Comparison of ENCODE assay signal across 27 mouse cellular contexts in genomic region chr12:73874331-73874730, GRCm38 (mm10). TPM values are rescaled to one million over a fixed set of nuclear protein-coding genes. Genes with fewer than 3 reads are reported as not detected.
DNase-seq lines count a peak whose midpoint lies in the region; ATAC-seq and TF ChIP-seq lines count a peak whose summit lies in the region.
"Had no signal": no experiment of that assay in that cellular context is flagged by ENCODE, and none has a peak within 500 bp of the region (broad histone marks: within the 10 kb centered on the region; RNA-seq: fewer than 3 reads in every experiment).

No protein-coding gene starts in this region.

- H3K9ac ChIP-seq in hindbrain, postnatal 0 days (replicated peaks; ENCODE audit: low read length) = no peak overlapping the region
- no peak overlapping the region for H3K9ac ChIP-seq in hindbrain, embryonic 11.5 days (ENCODE audit: low read depth, low read length)
- H3K9ac ChIP-seq: embryonic facial prominence, embryonic 12.5 days; hindbrain, embryonic 15.5 days; liver, embryonic 12.5 days; liver, postnatal 0 days; midbrain, embryonic 12.5 days; stomach, embryonic 15.5 days had no signal

- H3K27ac ChIP-seq in hindbrain, postnatal 0 days = no peak overlapping the region
- H3K27ac ChIP-seq in hindbrain, embryonic 11.5 days (ENCODE audit: low read depth, low read length) = no peak overlapping the region
- H3K27ac ChIP-seq: embryonic facial prominence, embryonic 12.5 days; forebrain, embryonic 10.5 days; gastrocnemius, adult 2 months; heart, embryonic 13.5 days; hindbrain, embryonic 15.5 days; liver, embryonic 12.5 days; midbrain, embryonic 12.5 days; stomach, embryonic 15.5 days had no signal

- no peak for ATAC-seq in hindbrain, postnatal 0 days
- ATAC-seq in hindbrain, embryonic 11.5 days (ENCODE audit: low FRiP score) = no peak
- ATAC-seq: forebrain, embryonic 16.5 days; liver, embryonic 12.5 days; Patski had no signal

- H3K9me3 ChIP-seq in hindbrain, postnatal 0 days (ENCODE audit: low read length) = no peaks in the 10 kb centered on the region
- H3K9me3 ChIP-seq in hindbrain, embryonic 11.5 days (ENCODE audit: control insufficient read depth, low read length) = no peaks in the 10 kb centered on the region
- H3K9me3 ChIP-seq: embryonic facial prominence, embryonic 12.5 days; forebrain, embryonic 10.5 days; heart, embryonic 13.5 days; hindbrain, embryonic 15.5 days; liver, embryonic 12.5 days; midbrain, embryonic 12.5 days; stomach, embryonic 15.5 days had no signal

- TF ChIP-seq CTCF in hindbrain, postnatal 0 days (IDR thresholded peaks at IDR 0.05; ENCODE audit: low read depth) = no peak

- 0 out of 2 replicates have a peak, but pooled peaks cover 2% of the 10 kb centered on the region for H3K4me1 ChIP-seq in hindbrain, postnatal 0 days (ENCODE audit: insufficient read depth, low read length)
- H3K4me1 ChIP-seq in hindbrain, embryonic 11.5 days (replicated peaks; ENCODE audit: control insufficient read depth, insufficient read depth, low read length) = no peaks in the 10 kb centered on the region
- H3K4me1 ChIP-seq: hindbrain, embryonic 15.5 days; stomach, embryonic 15.5 days had no signal

- DNase-seq in cerebellum, adult 11-12 months = peak; percentile 55
- DNase-seq in cerebellum, adult 11 months = no peak
- DNase-seq in hindbrain, postnatal 0 days (ENCODE audit: low spot score) = peak; percentile 5
- DNase-seq in hindbrain, embryonic 11.5 days (ENCODE audit: low spot score) = no peak
- DNase-seq in brain, adult 2 months (ENCODE audit: low read depth, low spot score) = peak; percentile 64
- DNase-seq in cerebellum, postnatal 36 days = peak; percentile 12 to 41
- DNase-seq in embryo, embryonic 10 days (ENCODE audit: low spot score) = no peak
- DNase-seq: adrenal gland, postnatal 25 days; embryo, embryonic 11 days; gastrocnemius, adult 2 months; gastrocnemius, postnatal 36 days; heart, postnatal 10 days; left cerebral cortex, postnatal 4 days; liver, postnatal 0 days; lung, postnatal 36 days; right cerebral cortex, postnatal 25 days; thymus, postnatal 14 days had no signal

- no peaks in the 10 kb centered on the region for H3K27me3 ChIP-seq in hindbrain, postnatal 0 days (ENCODE audit: insufficient read depth, low read length)
- no peaks in the 10 kb centered on the region for H3K27me3 ChIP-seq in hindbrain, embryonic 11.5 days (ENCODE audit: control insufficient read depth, insufficient read depth, low read length)
- H3K27me3 ChIP-seq: CH12.LX; embryonic facial prominence, embryonic 12.5 days; heart, embryonic 13.5 days; hindbrain, embryonic 15.5 days; liver, embryonic 12.5 days; midbrain, embryonic 12.5 days; Patski; stomach, embryonic 15.5 days had no signal

- H3K4me3 ChIP-seq in hindbrain, postnatal 0 days (ENCODE audit: low read length) = no peak overlapping the region
- no peak overlapping the region for H3K4me3 ChIP-seq in hindbrain, embryonic 11.5 days (ENCODE audit: low read depth, low read length)
- H3K4me3 ChIP-seq: embryonic facial prominence, embryonic 12.5 days; forebrain, embryonic 10.5 days; gastrocnemius, adult 2 months; heart, embryonic 13.5 days; hindbrain, embryonic 15.5 days; liver, embryonic 12.5 days; midbrain, embryonic 12.5 days; stomach, embryonic 15.5 days had no signal

- no peak overlapping the region for H3K4me2 ChIP-seq in hindbrain, postnatal 0 days (ENCODE audit: low read depth, low read length)
- H3K4me2 ChIP-seq in hindbrain, embryonic 11.5 days (replicated peaks; ENCODE audit: low read depth, low read length) = no peak overlapping the region
- H3K4me2 ChIP-seq: embryonic facial prominence, embryonic 12.5 days; heart, embryonic 13.5 days; hindbrain, embryonic 15.5 days; liver, embryonic 12.5 days; midbrain, embryonic 12.5 days; stomach, embryonic 15.5 days had no signal

- no peaks in the 10 kb centered on the region for H3K36me3 ChIP-seq in hindbrain, postnatal 0 days (ENCODE audit: insufficient read depth, low read length)
- H3K36me3 ChIP-seq in hindbrain, embryonic 11.5 days (ENCODE audit: control insufficient read depth, insufficient read depth, low read length) = no peaks in the 10 kb centered on the region
- H3K36me3 ChIP-seq: embryonic facial prominence, embryonic 12.5 days; forebrain, embryonic 10.5 days; heart, embryonic 13.5 days; hindbrain, embryonic 15.5 days; liver, embryonic 12.5 days; midbrain, embryonic 12.5 days; stomach, embryonic 15.5 days had no signal

RNA-seq across cellular contexts. Expression of gene Hif1a, which starts 26.8 kb away (rescaled TPM):
- 95.3 and 109 TPM in 2 replicates for total RNA-seq in hindbrain, postnatal 0 days (2014; rRNA removed)
- 62.1 and 66.5 TPM in 2 replicates for polyA plus RNA-seq in hindbrain, postnatal 0 days (2015; fragmentation: Nextera tagmentation; extraction: Ambion mirVana)
- polyA plus RNA-seq in hindbrain, embryonic 11.5 days (2014; fragmentation: Nextera tagmentation; extraction: Ambion mirVana) = 130 and 139 TPM in 2 replicates

Comparison
In these comparisons a context has a peak if more than half of its experiments do, and no peak if none do; other contexts are left out.
1. DNase-seq: peak in cerebellum, adult 11-12 months (single experiment), hindbrain, postnatal 0 days (single experiment), brain, adult 2 months (single experiment) and cerebellum, postnatal 36 days (2 of 2); none in cerebellum, adult 11 months (single experiment), hindbrain, embryonic 11.5 days (single experiment) and embryo, embryonic 10 days (single experiment).